In genomic region chr12:72664735-72665337, GRCm38 (mm10) we compare ENCODE assay signal across 8 mouse cellular contexts. TPM values are rescaled to one million over a fixed set of nuclear protein-coding genes. Genes with fewer than 3 reads are reported as not detected.
DNase-seq lines count a peak whose midpoint lies in the region; ATAC-seq lines count a peak whose summit lies in the region.

Gene Dhrs7, minus strand, starts transcription at chr12:72664909.

- peak; percentile 90 for DNase-seq in MN1 (ENCODE audit: low spot score)
- DNase-seq in cerebellum, adult 9-11 months, result peak; percentile 87
- peak; percentile 58 to 83 for DNase-seq in frontal cortex, adult 2 months (ENCODE audit: extremely low spot score in 1 of 2, low spot score in 1 of 2)
- peak; percentile 81 for DNase-seq in hindbrain, embryonic 10.5 days (ENCODE audit: low spot score)
- peak; percentile 85 for DNase-seq in layer of hippocampus, adult 9-11 months
- peak; percentile 89 for DNase-seq in ovary, adult 18-20 months (ENCODE audit: low spot score)
- DNase-seq in thymus, postnatal 0 days (ENCODE audit: low spot score), result peak; percentile 86

- H3K4me2 ChIP-seq in lung, embryonic 16.5 days (ENCODE audit: low read depth, low read length), result peak within 1 kb of the TSS; percentile 87

- peak within 1 kb of the TSS; percentile 78 for H3K9ac ChIP-seq in lung, embryonic 16.5 days (ENCODE audit: low read length)

- peaks cover 12% of the 10 kb centered on the region for H3K27me3 ChIP-seq in hindbrain, embryonic 10.5 days (ENCODE audit: insufficient read depth, poor library complexity, severe bottlenecking)
- no peaks in the 10 kb centered on the region for H3K27me3 ChIP-seq in lung, embryonic 16.5 days (ENCODE audit: control insufficient read depth, insufficient read depth, low read depth, low read length)

- peaks cover 27% of the 10 kb centered on the region for H3K4me1 ChIP-seq in hindbrain, embryonic 10.5 days (replicated peaks)
- H3K4me1 ChIP-seq in lung, embryonic 16.5 days (replicated peaks; ENCODE audit: control insufficient read depth, insufficient read depth, low read length), result peaks cover 10% of the 10 kb centered on the region

- H3K4me3 ChIP-seq in hindbrain, embryonic 10.5 days, result peak within 1 kb of the TSS; percentile 62
- peak within 1 kb of the TSS; percentile 71 for H3K4me3 ChIP-seq in lung, embryonic 16.5 days (ENCODE audit: low read length)

- H3K36me3 ChIP-seq in hindbrain, embryonic 10.5 days, result no peaks in the 10 kb centered on the region
- no peaks in the 10 kb centered on the region for H3K36me3 ChIP-seq in lung, embryonic 16.5 days (ENCODE audit: control insufficient read depth, insufficient read depth, low read length)

- 3% methylated on average over 33 of the region's 33 CpGs for WGBS in hindbrain, embryonic 10.5 days
- under 1% methylated on average over 33 of the region's 33 CpGs for WGBS in lung, embryonic 16.5 days

- H3K27ac ChIP-seq in hindbrain, embryonic 10.5 days, result peak within 1 kb of the TSS; percentile 86
- peak within 1 kb of the TSS; percentile 97 for H3K27ac ChIP-seq in lung, embryonic 16.5 days (ENCODE audit: low read length)

- ATAC-seq in lung, embryonic 16.5 days (ENCODE audit: low read depth), result peak; percentile 98

- H3K9me3 ChIP-seq in hindbrain, embryonic 10.5 days, result 0 out of 2 replicates have a peak, but pooled peaks cover 4% of the 10 kb centered on the region
- H3K9me3 ChIP-seq in lung, embryonic 16.5 days (ENCODE audit: control insufficient read depth, low read length), result no peaks in the 10 kb centered on the region

RNA-seq across cellular contexts. Expression of gene Dhrs7, which starts in this region (rescaled TPM):
- polyA plus RNA-seq in frontal cortex, adult 2 months (2012; rRNA removed), result 44.6 and 47.8 TPM in 2 replicates
- polyA plus RNA-seq in hindbrain, embryonic 10.5 days (2016; fragmentation: Nextera tagmentation; extraction: Ambion mirVana), result 7.5 and 10.1 TPM in 2 replicates
- polyA plus RNA-seq in lung, embryonic 16.5 days (2015; fragmentation: Nextera tagmentation; extraction: Ambion mirVana), result 83.8 and 92.1 TPM in 2 replicates
- polyA plus RNA-seq in thymus, postnatal 0 days (2015; fragmentation: Nextera tagmentation; extraction: Ambion mirVana), result 28.8 and 30.5 TPM in 2 replicates

Comparison
In these comparisons a context has a peak if more than half of its experiments do, and no peak if none do; other contexts are left out.
1. Peak in every context shown above with its lines: DNase-seq, ATAC-seq, H3K4me3 ChIP-seq and H3K27ac ChIP-seq.